Mouse (Mus musculus): ENCODE data around the gene Tmed9.

DNA sequence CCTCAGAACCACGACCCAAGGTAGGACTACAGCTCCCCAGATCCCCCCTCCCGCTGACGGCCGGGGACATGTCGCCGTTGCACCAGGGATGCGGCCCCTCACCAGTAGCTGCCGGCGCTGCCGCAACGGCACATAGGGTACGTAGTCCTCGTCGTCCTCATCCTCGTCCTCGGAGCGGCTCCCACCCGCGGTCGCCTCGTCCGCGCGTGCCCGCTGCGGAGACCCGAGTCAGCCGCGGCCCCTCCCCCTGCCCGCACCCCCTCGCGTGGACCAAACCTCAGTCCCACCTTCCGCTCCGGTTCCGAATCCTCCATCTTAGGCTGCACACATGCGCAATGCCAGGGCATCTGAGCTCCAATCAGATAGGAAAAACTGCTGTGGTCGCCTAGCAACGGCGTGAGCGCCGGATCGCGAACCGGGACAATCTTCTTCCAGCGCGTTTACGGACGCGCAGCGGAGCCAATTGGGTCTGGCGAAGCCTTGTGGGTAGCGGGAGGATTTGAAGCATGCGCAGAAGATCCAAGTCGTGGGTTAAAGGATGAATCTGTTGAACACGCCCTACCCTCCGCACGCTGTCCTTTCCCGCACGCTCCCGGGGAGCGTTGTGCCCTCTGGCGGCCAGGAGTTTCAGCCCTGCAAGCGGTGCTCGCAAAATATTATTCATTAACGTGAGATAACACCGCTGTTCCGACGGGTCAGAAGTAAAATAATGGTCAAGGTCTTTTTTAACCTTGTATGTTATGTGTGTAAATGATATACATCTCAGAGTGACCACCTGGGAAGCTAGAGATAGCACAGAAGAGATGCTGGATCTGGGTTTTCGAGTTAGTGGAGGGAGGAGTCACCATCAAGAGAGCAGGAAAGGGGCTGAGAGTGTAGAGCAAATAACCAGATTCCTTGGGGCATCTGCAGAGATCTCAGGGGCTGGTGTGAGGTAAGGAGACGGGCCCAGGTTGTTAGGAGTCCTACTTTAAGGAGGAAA lies 37.0 kb upstream of the Tmed9 start, which contains the start of gene Ddx41:
- TF ChIP-seq CTCF (IDR thresholded peaks at IDR 0.05; ENCODE audit: low read depth, low read length) = peak; percentile 98
- TF ChIP-seq POLR2A (IDR thresholded peaks at IDR 0.05; ENCODE audit: extremely low read depth, insufficient read depth, low read length) = 0 out of 2 replicates have a peak, but pooled peaks have one; percentile 7

Data from liver, adult 2 months (tissue).